Mouse (Mus musculus): ENCODE measurements around the gene Usp18.

Gene Usp18

GRCm38 (mm10) chr6:121303466-121304220 is 57.9 kb downstream of the Usp18 start:
- DNase-seq (ENCODE audit: low spot score in 2 of 2) = no peak

GRCm38 (mm10) chr6:121304630-121305029 is 58.9 kb downstream of the Usp18 start:
- DNase-seq (ENCODE audit: low spot score in 2 of 2) = no peak

- DNase-seq (ENCODE audit: low spot score in 2 of 2) = no peak
Measured at GRCm38 (mm10) chr6:121305571-121305970, 59.9 kb downstream of the Usp18 start.

- no peak for DNase-seq (ENCODE audit: low spot score in 2 of 2)
Measured at GRCm38 (mm10) chr6:121310984-121311383, 65.3 kb downstream of the Usp18 start.

- no peak for DNase-seq (ENCODE audit: low spot score in 2 of 2)
Measured at GRCm38 (mm10) chr6:121319099-121319498, 73.4 kb downstream of the Usp18 start.

Measured in frontal cortex, postnatal 25 days (tissue).